Mouse (Mus musculus): ENCODE results near the gene Speer4b.

DNA sequence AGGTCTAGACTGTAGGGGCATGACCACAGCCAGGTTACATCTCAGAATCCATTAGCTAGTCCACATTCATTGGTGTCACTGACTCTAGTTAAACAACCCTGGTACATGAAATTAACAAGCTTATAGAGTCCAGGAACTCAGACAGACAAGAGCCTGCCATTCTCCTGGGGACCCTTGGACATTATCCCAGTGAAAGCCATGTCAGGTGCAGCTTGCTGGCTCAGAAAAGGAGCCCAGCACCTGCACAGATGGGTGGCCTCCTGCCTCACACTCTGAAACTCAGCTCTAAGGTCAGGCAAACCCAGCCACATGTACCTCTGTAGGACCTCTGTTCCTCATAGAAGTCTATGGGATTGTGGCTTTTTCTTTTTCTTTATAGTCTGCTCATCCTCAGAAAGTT lies 17.5 kb upstream of the Speer4b start:
- no peak for TF ChIP-seq CTCF (IDR thresholded peaks at IDR 0.05; ENCODE audit: borderline replicate concordance, insufficient read depth, low read length)
- no peak for TF ChIP-seq POLR2A (IDR thresholded peaks at IDR 0.05; ENCODE audit: low read depth, low read length)
